Mouse (Mus musculus) heart, embryonic 16.5 days (tissue): ENCODE measurements at regions not wholly inside any gene's neighbourhood (a gene's known extent, or its start where the extent isn't known, plus 50 kb on each side); places are given as distances from the start of the nearest gene placed in this dataset.
A peak's percentile ranks its signal among the peaks of the same experiment; 100 is the strongest.

Source experiments
- ATAC-seq: fragments of 200-750 bp; cut with Nextera tagmentation; replicated peaks from 2 replicates; pipeline ENCODE4 v1.8.0; 2017; ENCODE audit warnings: moderate number of reproducible peaks; ENCODE audit not compliant: insufficient read depth, low FRiP score; ENCODE audit errors: extremely low read depth
- H3K27ac ChIP-seq: fragments of 300-500 bp; sonication (generic); 2 replicates; pipeline ENCODE4 v1.5.1; 2014; ENCODE audit warnings: mild to moderate bottlenecking, low read length, control low read depth, moderate library complexity
- H3K27me3 ChIP-seq: fragments of 300-500 bp; sonication (generic); 2 replicates; pipeline ENCODE4 v1.6.1; 2014; ENCODE audit warnings: low read length, mixed read lengths; ENCODE audit not compliant: control insufficient read depth, insufficient read depth
- H3K36me3 ChIP-seq: fragments of 300-500 bp; sonication (generic); 2 replicates; pipeline ENCODE4 v1.6.1; 2014; ENCODE audit not compliant: control insufficient read depth, insufficient read depth
- H3K4me1 ChIP-seq: fragments of 300-500 bp; sonication (generic); 2 replicates; pipeline ENCODE4 v1.6.1; 2014; ENCODE audit warnings: low read length, mixed read lengths; ENCODE audit not compliant: control insufficient read depth, insufficient read depth
- H3K4me2 ChIP-seq: fragments of 300-500 bp; sonication (generic); 2 replicates; pipeline ENCODE4 v1.6.1; 2014; ENCODE audit warnings: low read depth, mild to moderate bottlenecking, control low read depth, low read length
- H3K4me3 ChIP-seq: fragments of 300-500 bp; sonication (generic); 2 replicates; pipeline ENCODE4 v1.5.1; 2014; ENCODE audit warnings: mild to moderate bottlenecking, control low read depth, low read length
- H3K9ac ChIP-seq: fragments of 300-500 bp; sonication (generic); 2 replicates; pipeline ENCODE4 v1.6.1; 2014; ENCODE audit warnings: low read length, control low read depth
- H3K9me3 ChIP-seq: fragments of 300-500 bp; sonication (generic); replicated peaks from 2 replicates; pipeline ENCODE4 v1.6.1; 2016; ENCODE audit warnings: low read length; ENCODE audit not compliant: control insufficient read depth
- WGBS: fragments of 180-500 bp; shearing (Covaris S2); extraction: QIAGEN DNeasy Blood & Tissue Kit; methylation state at CpG from one replicate; pipeline ENCODE4 v1.1.7; 2014; 5-methylcytosine and 5-hydroxymethylcytosine counted together

DNA sequence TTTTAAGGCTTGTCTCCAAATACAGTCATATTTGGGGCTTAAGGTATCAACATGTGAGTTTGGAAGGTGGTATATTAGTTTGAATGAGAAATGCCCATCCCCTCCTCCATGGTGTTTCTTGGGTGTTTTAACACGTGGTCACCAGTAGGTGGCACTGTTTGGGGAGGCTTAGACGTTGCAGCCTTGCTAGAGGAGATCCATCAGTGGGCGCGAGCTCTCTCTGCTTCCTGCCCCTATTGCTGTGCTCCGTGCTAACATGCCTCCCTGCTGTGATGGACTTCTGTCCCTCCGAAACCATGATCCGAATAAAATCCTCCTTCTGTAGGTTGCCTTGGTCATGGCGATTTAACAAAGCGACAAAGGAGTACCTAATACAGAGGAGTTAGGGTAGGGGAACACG lies 183.3 kb downstream of the Barhl2 start:
- Histone ChIP-seq H3K9ac (no peak overlapping the region), H3K9me3 (no peaks in the 10 kb centered on the region), H3K27ac (no peak overlapping the region), H3K4me1 (no peaks in the 10 kb centered on the region), H3K27me3 (no peaks in the 10 kb centered on the region), H3K4me3 (no peak overlapping the region), H3K4me2 (0 out of 2 replicates have a peak overlapping the region, but pooled peaks have one; percentile 3), H3K36me3 (no peaks in the 10 kb centered on the region)
- ATAC-seq: no peak
- WGBS: 31% methylated on average over 10 of the region's 10 CpGs

GRCm38 (mm10) chr5:106264536-106264935 lies 193.4 kb downstream of the Barhl2 start:
- ATAC-seq: no peak
- Histone ChIP-seq H3K36me3 (no peaks in the 10 kb centered on the region), H3K27me3 (no peaks in the 10 kb centered on the region), H3K9ac (no peak overlapping the region), H3K4me2 (no peak overlapping the region), H3K9me3 (no peaks in the 10 kb centered on the region), H3K27ac (no peak overlapping the region), H3K4me3 (no peak overlapping the region), H3K4me1 (no peaks in the 10 kb centered on the region)
- 75% methylated on average over 2 of the region's 2 CpGs for WGBS

DNA sequence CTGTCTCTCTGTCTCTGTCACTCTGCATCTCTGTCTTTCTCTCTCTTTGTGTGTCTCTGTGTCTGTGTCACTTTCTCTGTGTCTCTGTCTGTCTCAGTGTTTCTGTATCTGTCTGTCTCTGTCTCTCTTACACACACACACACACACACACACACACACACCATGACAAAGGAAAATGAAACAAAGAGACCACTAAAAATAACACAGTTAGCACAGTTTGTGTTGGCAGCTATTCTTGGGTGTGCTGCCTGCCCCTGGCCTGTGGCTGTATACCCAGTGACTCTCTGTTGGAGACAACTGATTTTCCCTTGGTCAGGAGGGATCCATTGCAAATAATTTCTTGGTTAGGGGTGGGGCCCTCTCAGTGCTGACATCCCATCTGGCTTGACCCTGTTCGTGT lies 200.8 kb downstream of the Barhl2 start:
- Histone ChIP-seq H3K27ac (no peak overlapping the region), H3K36me3 (no peaks in the 10 kb centered on the region), H3K27me3 (no peaks in the 10 kb centered on the region), H3K4me3 (no peak overlapping the region), H3K4me2 (no peak overlapping the region), H3K4me1 (peaks cover 6% of the 10 kb centered on the region), H3K9me3 (no peaks in the 10 kb centered on the region), H3K9ac (no peak overlapping the region)
- 60% methylated on average over 1 of the region's 1 CpGs for WGBS
- peak; percentile 32; the same call in 1 of the 2 replicates for ATAC-seq

DNA sequence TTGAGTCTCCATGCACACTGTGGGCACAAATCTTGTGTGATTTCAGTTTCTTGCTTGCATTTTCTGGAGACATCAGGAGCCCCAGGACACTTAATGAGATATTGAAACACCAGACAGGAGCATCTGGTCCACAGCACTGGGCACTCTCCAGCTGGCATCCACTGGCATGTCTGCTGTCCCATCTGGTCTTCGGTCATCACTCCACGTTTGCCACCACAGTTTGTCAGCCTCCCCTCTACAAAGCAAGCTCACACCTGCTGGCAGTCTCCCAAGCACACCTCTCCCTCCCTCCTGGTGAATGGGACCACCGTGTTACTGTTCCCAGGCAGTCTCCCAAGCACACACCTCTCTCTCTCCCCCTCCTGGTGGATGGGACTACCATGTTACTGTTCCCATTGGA lies 228.8 kb downstream of the Barhl2 start:
- Histone ChIP-seq H3K36me3 (no peaks in the 10 kb centered on the region), H3K4me2 (no peak overlapping the region), H3K4me1 (peaks cover 3% of the 10 kb centered on the region; the same call in 1 of the 2 replicates), H3K9ac (no peak overlapping the region), H3K4me3 (no peak overlapping the region), H3K27ac (no peak overlapping the region), H3K27me3 (no peaks in the 10 kb centered on the region), H3K9me3 (no peaks in the 10 kb centered on the region)
- ATAC-seq: no peak
- 60% methylated on average over 3 of the region's 3 CpGs for WGBS

- peak overlapping the region; percentile 30 for H3K4me2 ChIP-seq
- H3K4me1 ChIP-seq: peaks cover 3% of the 10 kb centered on the region; the same call in 1 of the 2 replicates
- H3K27ac ChIP-seq: no peak overlapping the region
- WGBS: 29% methylated on average over 7 of the region's 7 CpGs
- no peak overlapping the region for H3K4me3 ChIP-seq
- no peak for ATAC-seq
- H3K36me3 ChIP-seq: no peaks in the 10 kb centered on the region
- no peak overlapping the region for H3K9ac ChIP-seq
- no peaks in the 10 kb centered on the region for H3K9me3 ChIP-seq
- H3K27me3 ChIP-seq: no peaks in the 10 kb centered on the region
These were observed 233.8 kb downstream of the Barhl2 start for GRCm38 (mm10) chr5:106224141-106224540.

- WGBS: 72% methylated on average over 5 of the region's 5 CpGs
- no peak for ATAC-seq
- H3K9ac ChIP-seq: no peak overlapping the region
- H3K27ac ChIP-seq: no peak overlapping the region
- no peaks in the 10 kb centered on the region for H3K4me1 ChIP-seq
- H3K36me3 ChIP-seq: no peaks in the 10 kb centered on the region
- no peak overlapping the region for H3K4me2 ChIP-seq
- no peaks in the 10 kb centered on the region for H3K27me3 ChIP-seq
- no peak overlapping the region for H3K4me3 ChIP-seq
- no peaks in the 10 kb centered on the region for H3K9me3 ChIP-seq
These were observed 248.4 kb downstream of the Barhl2 start for GRCm38 (mm10) chr5:106209543-106209942.

DNA sequence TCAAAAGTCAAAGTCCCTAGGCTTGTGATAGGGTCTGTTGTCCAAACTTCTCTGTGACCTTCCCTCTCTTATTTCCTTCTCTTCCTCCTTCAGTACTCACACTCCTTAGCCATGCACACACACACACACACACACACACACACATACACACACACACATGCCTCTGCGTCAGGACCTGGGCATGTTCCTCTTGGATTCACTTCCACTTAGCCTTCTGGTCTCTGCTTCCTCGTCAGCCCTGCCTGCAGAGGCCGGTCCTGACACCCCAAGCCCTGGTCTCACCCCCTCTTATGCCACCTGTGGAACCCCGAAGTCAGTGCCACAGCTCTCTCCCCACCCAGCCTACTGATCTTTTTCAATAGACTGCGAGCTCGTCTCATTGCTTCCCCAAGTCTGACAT lies 250.3 kb downstream of the Barhl2 start:
- H3K4me2 ChIP-seq: no peak overlapping the region
- no peaks in the 10 kb centered on the region for H3K4me1 ChIP-seq
- H3K27me3 ChIP-seq: no peaks in the 10 kb centered on the region
- no peak for ATAC-seq
- H3K27ac ChIP-seq: no peak overlapping the region
- WGBS: 79% methylated on average over 6 of the region's 6 CpGs
- no peak overlapping the region for H3K4me3 ChIP-seq
- no peaks in the 10 kb centered on the region for H3K9me3 ChIP-seq
- no peaks in the 10 kb centered on the region for H3K36me3 ChIP-seq
- no peak overlapping the region for H3K9ac ChIP-seq

GRCm38 (mm10) chr5:106205724-106206123 lies 252.2 kb downstream of the Barhl2 start:
- no peak for ATAC-seq
- Histone ChIP-seq H3K9me3 (no peaks in the 10 kb centered on the region), H3K27ac (no peak overlapping the region), H3K4me1 (no peaks in the 10 kb centered on the region), H3K4me3 (no peak overlapping the region), H3K4me2 (no peak overlapping the region), H3K9ac (no peak overlapping the region), H3K27me3 (no peaks in the 10 kb centered on the region), H3K36me3 (no peaks in the 10 kb centered on the region)
- WGBS: 62% methylated on average over 6 of the region's 6 CpGs

DNA sequence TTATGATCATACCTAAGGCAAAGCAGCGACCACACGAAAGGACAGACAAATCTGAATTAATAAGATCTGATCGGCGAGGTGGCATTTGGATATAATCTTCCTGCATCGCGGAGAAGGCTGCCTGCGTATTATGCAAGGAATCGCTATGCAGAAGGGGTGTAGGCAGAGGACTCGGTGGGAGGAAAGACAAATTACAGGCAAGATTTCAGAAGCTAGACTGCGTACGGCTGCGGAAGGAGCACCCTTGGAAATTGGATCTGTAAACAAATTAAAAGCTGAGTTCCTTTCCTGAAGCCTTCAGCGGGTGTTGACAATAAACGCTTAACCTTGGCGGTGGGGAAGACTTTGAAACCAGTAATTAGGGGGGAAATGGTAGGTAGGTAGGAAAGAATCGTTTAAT lies 257.3 kb downstream of the Barhl2 start:
- H3K4me2 ChIP-seq: no peak overlapping the region

GRCm38 (mm10) chr5:106199061-106199460 lies 258.9 kb downstream of the Barhl2 start:
- no peak for ATAC-seq

More for the DNA sequence above, 257.3 kb downstream of the Barhl2 start:
- no peaks in the 10 kb centered on the region for H3K4me1 ChIP-seq
- no peaks in the 10 kb centered on the region for H3K9me3 ChIP-seq
- H3K9ac ChIP-seq: no peak overlapping the region
- no peaks in the 10 kb centered on the region for H3K36me3 ChIP-seq
- no peak overlapping the region for H3K27ac ChIP-seq
- no peak overlapping the region for H3K4me3 ChIP-seq
- no peaks in the 10 kb centered on the region for H3K27me3 ChIP-seq
- WGBS: 76% methylated on average over 16 of the region's 16 CpGs
- no peak for ATAC-seq

More at GRCm38 (mm10) chr5:106199061-106199460, 258.9 kb downstream of the Barhl2 start:
- no peak overlapping the region for H3K4me3 ChIP-seq
- H3K36me3 ChIP-seq: no peaks in the 10 kb centered on the region
- WGBS: 77% methylated on average over 3 of the region's 3 CpGs
- H3K27ac ChIP-seq: no peak overlapping the region
- H3K9ac ChIP-seq: no peak overlapping the region
- no peak overlapping the region for H3K4me2 ChIP-seq
- no peaks in the 10 kb centered on the region for H3K9me3 ChIP-seq
- no peaks in the 10 kb centered on the region for H3K27me3 ChIP-seq
- no peaks in the 10 kb centered on the region for H3K4me1 ChIP-seq
